Mouse (Mus musculus): ENCODE data around the gene Gimap9.
A peak's percentile ranks its signal among the peaks of the same experiment; 100 is the strongest.
"Not testable (repeated sequence)": the region's sequence is repeated elsewhere in the genome, so short reads cannot be mapped to it uniquely, and the experiment has no call there.

The Gimap9 gene

GRCm38 (mm10) chr6:48665471-48665870 lies 10.5 kb upstream of the Gimap9 start:
- DNase-seq = no peak

- no peak for DNase-seq
Observed at GRCm38 (mm10) chr6:48666159-48666586, 9.8 kb upstream of the Gimap9 start.

- no peak for DNase-seq
Observed at GRCm38 (mm10) chr6:48668022-48668421, 7.9 kb upstream of the Gimap9 start.

GRCm38 (mm10) chr6:48669446-48669969 lies 6.4 kb upstream of the Gimap9 start:
- no peak for DNase-seq

GRCm38 (mm10) chr6:48674291-48675058 lies 1.5 kb upstream of the Gimap9 start:
- no peak for DNase-seq

GRCm38 (mm10) chr6:48675400-48675930 lies 464 bp upstream of the Gimap9 start:
- DNase-seq = no peak

GRCm38 (mm10) chr6:48676860-48677415 lies 1.0 kb downstream of the Gimap9 start:
- DNase-seq = no peak

- DNase-seq = no peak
Observed at GRCm38 (mm10) chr6:48677492-48678345, 1.8 kb downstream of the Gimap9 start.

GRCm38 (mm10) chr6:48678391-48678790 lies 2.5 kb downstream of the Gimap9 start:
- DNase-seq = no peak

- no peak for DNase-seq
Observed at GRCm38 (mm10) chr6:48679701-48680100, 3.8 kb downstream of the Gimap9 start.

- DNase-seq = no peak
Observed at GRCm38 (mm10) chr6:48680421-48680820, 4.5 kb downstream of the Gimap9 start.

- DNase-seq = no peak
Observed at GRCm38 (mm10) chr6:48681472-48682090, 5.7 kb downstream of the Gimap9 start.

GRCm38 (mm10) chr6:48682271-48682670 lies 6.3 kb downstream of the Gimap9 start:
- DNase-seq = no peak

- DNase-seq = not testable (repeated sequence)
Observed at GRCm38 (mm10) chr6:48683263-48683821, 7.4 kb downstream of the Gimap9 start.

GRCm38 (mm10) chr6:48684319-48684718 lies 8.4 kb downstream of the Gimap9 start, which contains the start of gene Gimap4:
TSS of gene Gimap4 (plus strand) at chr6:48684549.
- DNase-seq = no peak

- peak in 1 of 2 experiments; percentile 35 for DNase-seq
Observed at GRCm38 (mm10) chr6:48684806-48685205, 8.9 kb downstream of the Gimap9 start.

- DNase-seq = no peak
Observed at GRCm38 (mm10) chr6:48685251-48685650, 9.3 kb downstream of the Gimap9 start.

GRCm38 (mm10) chr6:48685694-48686665 lies 10.1 kb downstream of the Gimap9 start:
- no peak for DNase-seq

- DNase-seq = no peak
Observed at GRCm38 (mm10) chr6:48687077-48687476, 11.1 kb downstream of the Gimap9 start.

GRCm38 (mm10) chr6:48689320-48689719 lies 13.4 kb downstream of the Gimap9 start:
- no peak for DNase-seq

GRCm38 (mm10) chr6:48692962-48693361 lies 17.0 kb downstream of the Gimap9 start:
- no peak for DNase-seq
